Mouse (Mus musculus): ENCODE results near the gene Ankrd11.

DNA sequence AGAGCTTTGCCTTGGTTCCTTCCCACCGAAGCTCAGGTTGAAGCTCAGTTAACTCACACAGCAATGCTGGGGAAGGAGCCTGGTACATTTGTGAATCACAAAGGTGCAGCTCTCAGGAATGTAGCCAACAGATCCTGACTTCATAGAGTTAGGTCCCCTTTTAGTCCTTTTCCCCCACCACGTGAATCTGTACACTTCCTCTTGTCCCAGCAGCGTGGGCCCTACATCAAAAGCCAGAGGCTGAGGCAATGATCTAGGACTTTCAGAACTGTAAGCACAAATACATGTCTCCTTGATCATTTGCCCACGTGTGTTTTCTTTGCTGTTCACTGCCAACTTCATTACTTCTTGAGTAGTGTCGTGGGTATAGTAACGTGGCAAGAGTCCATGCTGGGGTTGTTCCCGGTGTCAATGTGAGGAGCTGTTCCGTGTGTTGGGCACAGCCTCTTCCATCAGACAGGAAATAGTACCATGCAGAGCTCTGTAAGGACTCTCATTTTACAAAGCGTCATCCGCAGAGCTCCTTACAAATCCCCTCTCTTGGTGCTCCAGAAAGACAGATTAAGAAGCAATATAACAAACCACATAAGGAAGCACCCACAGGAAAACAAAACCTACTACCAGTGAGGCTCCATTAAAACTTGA lies 62.1 kb downstream of the Ankrd11 start:
- no peak for TF ChIP-seq CTCF (IDR thresholded peaks at IDR 0.05)
- TF ChIP-seq EP300 (IDR thresholded peaks at IDR 0.05): no peak
